Mouse (Mus musculus) lung, embryonic 14.5 days (tissue): Measurements from ENCODE around the gene Gm20388. TPM values are rescaled to one million over a fixed set of nuclear protein-coding genes. Genes with fewer than 3 reads are reported as not detected.

ENCODE experiments used
- ATAC-seq: fragments of 200-750 bp; cut with Nextera tagmentation; 2 replicates; pipeline ENCODE4 v1.8.0; 2017; ENCODE audit warnings: mild to moderate bottlenecking, moderate TSS enrichment, moderate library complexity; ENCODE audit not compliant: insufficient read depth
- DNase-seq: peaks from one replicate; pipeline ENCODE4 v3.0.0-alpha.2; 2015
- H3K27ac ChIP-seq: fragments of 300-500 bp; sonication (generic); 2 replicates; pipeline ENCODE4 v1.5.1; 2014; ENCODE audit warnings: low read depth, mild to moderate bottlenecking, moderate library complexity
- H3K27me3 ChIP-seq: fragments of 300-500 bp; sonication (generic); 2 replicates; pipeline ENCODE4 v1.6.1; 2014; ENCODE audit warnings: low read length, control low read depth; ENCODE audit not compliant: insufficient read depth
- H3K36me3 ChIP-seq: fragments of 300-500 bp; sonication (generic); 2 replicates; pipeline ENCODE4 v1.6.1; 2014; ENCODE audit warnings: control low read depth; ENCODE audit not compliant: insufficient read depth
- H3K4me1 ChIP-seq: fragments of 300-500 bp; sonication (generic); 2 replicates; pipeline ENCODE4 v1.6.1; 2014; ENCODE audit warnings: antibody characterized with exemption, control low read depth; ENCODE audit not compliant: insufficient read depth
- H3K4me2 ChIP-seq: fragments of 300-500 bp; sonication (generic); 2 replicates; pipeline ENCODE4 v1.6.1; 2014; ENCODE audit warnings: mild to moderate bottlenecking
- H3K4me3 ChIP-seq: fragments of 300-500 bp; sonication (generic); 2 replicates; pipeline ENCODE4 v1.5.1; 2014; ENCODE audit warnings: low read depth, low read length
- H3K9ac ChIP-seq: fragments of 300-500 bp; sonication (generic); 2 replicates; pipeline ENCODE4 v1.6.1; 2014
- H3K9me3 ChIP-seq: fragments of 300-500 bp; sonication (generic); 2 replicates; pipeline ENCODE4 v1.6.1; 2016; ENCODE audit warnings: low read depth, low read length, control low read depth
- CTCF ChIP-seq: IDR thresholded peaks from 2 replicates; pipeline ENCODE4 v1.5.1; 2016; ENCODE audit warnings: antibody characterized with exemption, low read depth
- WGBS: fragments of 180-500 bp; shearing (Covaris S2); extraction: QIAGEN DNeasy Blood & Tissue Kit; methylation state at CpG from one replicate; pipeline ENCODE4 v1.1.7; 2014; 5-methylcytosine and 5-hydroxymethylcytosine counted together
- polyA plus RNA-seq: library from polyadenylated mRNA; unstranded; fragments of >200 nt; fragmentation: Nextera tagmentation; extraction: Ambion mirVana; gene quantifications from 2 replicates; pipeline ENCODE4 v1.2.1, GENCODE M21; 2014

Gm20388 gene
- polyA plus RNA-seq, 1 experiment from 2014 or later: not detected

GRCm38 (mm10) chr8:120630848-120631247 lies 720.2 kb downstream of the Gm20388 start:
- H3K27me3 ChIP-seq: peaks cover 20% of the 10 kb centered on the region
- no peaks in the 10 kb centered on the region for H3K36me3 ChIP-seq
- no peak overlapping the region for H3K9ac ChIP-seq
- no peaks in the 10 kb centered on the region for H3K9me3 ChIP-seq
- ATAC-seq (no peak), DNase-seq (no peak)
- H3K4me1 ChIP-seq: 0 out of 2 replicates have a peak, but pooled peaks cover 5% of the 10 kb centered on the region
- no peak overlapping the region for H3K4me2 ChIP-seq
- no peak overlapping the region for H3K27ac ChIP-seq
- no peak for TF ChIP-seq CTCF
- WGBS: 32% methylated on average over 6 of the region's 6 CpGs
- H3K4me3 ChIP-seq: no peak overlapping the region

DNA sequence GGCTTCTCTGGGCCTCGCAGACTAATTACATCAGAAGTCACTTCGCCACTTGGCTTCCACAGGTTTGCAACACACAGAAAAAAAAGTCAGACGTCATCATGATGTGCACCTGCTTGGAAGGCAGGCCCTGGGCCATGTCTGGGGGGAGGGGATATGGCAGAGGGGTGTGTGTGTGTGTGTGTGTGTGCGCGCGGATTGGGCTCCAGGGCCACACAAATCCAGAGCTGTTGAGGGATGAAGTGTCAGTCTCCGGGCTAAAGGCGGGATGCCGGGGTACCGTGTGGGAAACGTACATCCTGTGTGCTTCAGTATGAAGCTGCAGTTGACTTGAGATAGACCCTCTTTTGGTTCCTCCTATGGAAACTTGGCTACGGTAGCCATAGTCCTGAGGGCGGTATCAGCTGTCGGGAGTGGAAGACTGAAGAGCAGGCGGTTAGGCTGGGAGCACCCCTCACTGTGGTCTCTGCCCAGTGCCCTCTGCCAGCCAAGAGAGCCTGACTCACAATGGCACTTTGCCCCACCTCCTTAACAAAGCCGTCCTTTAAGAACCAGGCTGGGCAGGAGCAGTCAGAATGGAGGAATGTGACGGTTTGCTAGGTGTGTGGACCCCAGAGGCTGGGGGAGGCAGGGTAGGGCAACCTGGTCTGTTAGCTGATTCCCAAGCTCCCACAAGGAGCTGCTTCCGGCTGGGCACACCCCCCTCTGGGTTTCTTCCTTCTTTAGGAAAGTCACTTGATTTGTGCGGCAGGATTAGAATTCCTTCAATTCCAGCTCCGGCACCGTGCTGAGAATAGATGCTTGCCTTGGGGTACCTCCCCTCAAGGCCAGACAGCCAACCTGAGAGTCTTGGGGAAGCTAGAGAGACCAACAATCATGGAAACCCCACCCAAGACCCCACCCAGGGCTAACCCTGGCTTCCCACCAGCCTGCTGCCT lies 721.1 kb downstream of the Gm20388 start:
- ATAC-seq (no peak), DNase-seq (no peak)
- WGBS: 72% methylated on average over 21 of the region's 21 CpGs
- Histone ChIP-seq H3K4me1 (0 out of 2 replicates have a peak, but pooled peaks cover 5% of the 10 kb centered on the region), H3K9ac (no peak overlapping the region), H3K27ac (no peak overlapping the region), H3K27me3 (peaks cover 20% of the 10 kb centered on the region), H3K36me3 (no peaks in the 10 kb centered on the region), H3K4me3 (no peak overlapping the region), H3K4me2 (no peak overlapping the region), H3K9me3 (no peaks in the 10 kb centered on the region)
- no peak for TF ChIP-seq CTCF

GRCm38 (mm10) chr8:120632969-120633664 lies 722.5 kb downstream of the Gm20388 start:
- WGBS: 36% methylated on average over 17 of the region's 17 CpGs
- Histone ChIP-seq H3K4me3 (peak overlapping the region; percentile 61), H3K4me1 (0 out of 2 replicates have a peak, but pooled peaks cover 5% of the 10 kb centered on the region), H3K4me2 (peak overlapping the region; percentile 99), H3K27ac (no peak overlapping the region), H3K27me3 (peaks cover 20% of the 10 kb centered on the region), H3K9ac (no peak overlapping the region), H3K36me3 (no peaks in the 10 kb centered on the region), H3K9me3 (no peaks in the 10 kb centered on the region)
- ATAC-seq (no peak), DNase-seq (no peak)
- no peak for TF ChIP-seq CTCF

DNA sequence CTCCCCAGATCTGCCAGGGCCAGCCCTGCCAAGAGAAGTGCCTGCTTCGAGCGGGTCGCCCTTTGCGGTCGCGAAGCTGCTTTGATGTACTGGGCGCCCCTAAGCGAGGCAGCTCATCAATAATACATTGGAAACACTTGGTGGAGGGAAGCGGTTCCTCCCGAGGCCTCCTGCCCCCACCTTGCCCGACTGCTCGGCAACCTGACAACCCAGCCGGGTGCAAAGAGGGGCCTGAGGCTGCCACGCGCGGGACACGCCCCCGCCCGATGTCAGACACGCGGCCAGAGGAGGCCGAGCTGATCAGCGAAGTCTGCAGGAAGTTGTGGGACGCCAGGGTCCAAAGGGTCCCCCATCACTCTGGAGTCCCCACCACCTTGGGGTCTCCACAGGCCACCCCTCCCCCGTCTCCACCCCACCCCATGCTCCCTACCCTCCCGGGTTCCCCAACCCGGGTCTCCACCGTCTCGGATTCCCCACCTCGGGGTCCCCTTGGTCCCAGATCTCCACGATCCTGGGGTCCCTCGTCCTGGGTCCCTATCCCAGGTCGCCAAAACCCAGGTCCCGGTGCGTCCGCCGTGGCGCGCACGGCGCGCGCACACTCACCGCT lies 723.1 kb downstream of the Gm20388 start:
- peak overlapping the region; percentile 99 for H3K4me2 ChIP-seq
- H3K9ac ChIP-seq: peak overlapping the region; percentile 59
- peaks cover 20% of the 10 kb centered on the region for H3K27me3 ChIP-seq
- H3K4me3 ChIP-seq: peak overlapping the region; percentile 61
- no peaks in the 10 kb centered on the region for H3K9me3 ChIP-seq
- no peak overlapping the region for H3K27ac ChIP-seq
- peak; percentile 38 for ATAC-seq
- 0 out of 2 replicates have a peak, but pooled peaks cover 5% of the 10 kb centered on the region for H3K4me1 ChIP-seq
- WGBS: 2% methylated on average over 44 of the region's 44 CpGs
- no peak for TF ChIP-seq CTCF
- no peak for DNase-seq
- no peaks in the 10 kb centered on the region for H3K36me3 ChIP-seq

- H3K27ac ChIP-seq: no peak overlapping the region
- ATAC-seq (peak; percentile 28), DNase-seq (peak; percentile 51)
- 0 out of 2 replicates have a peak, but pooled peaks cover 5% of the 10 kb centered on the region for H3K4me1 ChIP-seq
- H3K27me3 ChIP-seq: peaks cover 20% of the 10 kb centered on the region
- WGBS: under 1% methylated on average over 42 of the region's 42 CpGs
- no peaks in the 10 kb centered on the region for H3K36me3 ChIP-seq
- peak overlapping the region; percentile 59 for H3K9ac ChIP-seq
- no peak for TF ChIP-seq CTCF
- peak overlapping the region; percentile 61 for H3K4me3 ChIP-seq
- H3K9me3 ChIP-seq: no peaks in the 10 kb centered on the region
- peak overlapping the region; percentile 99 for H3K4me2 ChIP-seq
Measured at GRCm38 (mm10) chr8:120634329-120634839, 723.7 kb downstream of the Gm20388 start.

- no peaks in the 10 kb centered on the region for H3K36me3 ChIP-seq
- no peaks in the 10 kb centered on the region for H3K9me3 ChIP-seq
- 21% methylated on average over 8 of the region's 8 CpGs for WGBS
- no peak overlapping the region for H3K9ac ChIP-seq
- H3K4me2 ChIP-seq: no peak overlapping the region
- DNase-seq (no peak), ATAC-seq (no peak)
- no peak for TF ChIP-seq CTCF
- H3K27ac ChIP-seq: no peak overlapping the region
- H3K4me3 ChIP-seq: no peak overlapping the region
- H3K4me1 ChIP-seq: no peaks in the 10 kb centered on the region
- no peaks in the 10 kb centered on the region for H3K27me3 ChIP-seq
Measured at GRCm38 (mm10) chr8:120641245-120641644, 730.6 kb downstream of the Gm20388 start.
